Mouse (Mus musculus): ENCODE data around the gene Terb2.

DNA sequence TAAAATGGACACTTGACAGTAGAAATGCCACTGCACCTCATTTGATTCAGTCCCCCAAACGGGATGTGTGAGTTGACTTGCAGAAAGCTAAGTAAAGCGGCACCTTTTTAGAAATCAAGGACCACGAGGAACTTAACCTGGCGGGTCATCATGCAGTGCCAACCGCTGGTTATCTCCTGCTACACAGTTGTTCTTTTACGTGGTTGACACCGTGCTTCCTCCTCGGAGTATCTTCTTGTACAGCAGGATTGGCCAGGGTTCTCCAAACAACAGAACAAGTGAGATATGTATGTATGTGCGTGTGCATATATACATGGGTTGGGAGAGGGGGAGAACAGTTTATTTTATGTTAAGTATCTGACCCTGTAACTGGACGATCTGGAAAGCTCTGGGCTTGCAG, 61.7 kb downstream of the Terb2 start:
- TF ChIP-seq CTCF (IDR thresholded peaks at IDR 0.05; ENCODE audit: insufficient read depth, low read length) (no peak), POLR2A (IDR thresholded peaks at IDR 0.05; ENCODE audit: borderline replicate concordance, extremely low read depth, low read depth, low read length) (no peak)
